Mouse (Mus musculus) midbrain, embryonic 16.5 days (tissue): ENCODE data around the gene Fam69a. TPM values are rescaled to one million over a fixed set of nuclear protein-coding genes. Genes with fewer than 3 reads are reported as not detected.

ENCODE experiments used
- ATAC-seq: fragments of 200-750 bp; cut with Nextera tagmentation; 2 replicates; pipeline ENCODE4 v1.8.0; 2017; ENCODE audit warnings: moderate TSS enrichment
- H3K27ac ChIP-seq: fragments of 300-500 bp; sonication (generic); 2 replicates; pipeline ENCODE4 v1.5.1; 2014; ENCODE audit warnings: mild to moderate bottlenecking, low read length, mixed read lengths
- H3K27me3 ChIP-seq: fragments of 300-500 bp; sonication (generic); 2 replicates; pipeline ENCODE4 v1.6.1; 2014; ENCODE audit warnings: low read depth, low read length, mixed read lengths; ENCODE audit not compliant: control insufficient read depth, insufficient read depth
- H3K36me3 ChIP-seq: fragments of 300-500 bp; sonication (generic); 2 replicates; pipeline ENCODE4 v1.6.1; 2014; ENCODE audit warnings: mild to moderate bottlenecking, low read length, moderate library complexity, mixed read lengths; ENCODE audit not compliant: control insufficient read depth, insufficient read depth
- H3K4me1 ChIP-seq: fragments of 300-500 bp; sonication (generic); 2 replicates; pipeline ENCODE4 v1.6.1; 2014; ENCODE audit warnings: mild to moderate bottlenecking, low read length, mixed read lengths; ENCODE audit not compliant: control insufficient read depth, insufficient read depth
- H3K4me2 ChIP-seq: fragments of 300-500 bp; sonication (generic); 2 replicates; pipeline ENCODE4 v1.6.1; 2014; ENCODE audit warnings: mild to moderate bottlenecking, low read length, mixed read lengths
- H3K4me3 ChIP-seq: fragments of 300-500 bp; sonication (generic); 2 replicates; pipeline ENCODE4 v1.5.1; 2014; ENCODE audit warnings: low read depth, mild to moderate bottlenecking, low read length, moderate library complexity, mixed read lengths
- H3K9ac ChIP-seq: fragments of 300-500 bp; sonication (generic); 2 replicates; pipeline ENCODE4 v1.6.1; 2014; ENCODE audit warnings: low read depth, low read length, mixed read lengths
- H3K9me3 ChIP-seq: fragments of 300-500 bp; sonication (generic); replicated peaks from 2 replicates; pipeline ENCODE4 v1.6.1; 2014; ENCODE audit warnings: mild to moderate bottlenecking, low read length, mixed read lengths; ENCODE audit not compliant: control insufficient read depth, poor library complexity, severe bottlenecking
- WGBS: fragments of 180-500 bp; shearing (Covaris S2); extraction: QIAGEN DNeasy Blood & Tissue Kit; methylation state at CpG from one replicate; pipeline ENCODE4 v1.1.7; 2014; 5-methylcytosine and 5-hydroxymethylcytosine counted together
- polyA plus RNA-seq: library from polyadenylated mRNA; unstranded; fragments of >200 nt; fragmentation: Nextera tagmentation; extraction: Ambion mirVana; gene quantifications from 2 replicates; pipeline ENCODE4 v1.2.1, GENCODE M21; 2015

Fam69a gene
- polyA plus RNA-seq, 1 experiment from 2014 or later, result 67.8 TPM

GRCm38 (mm10) chr5:107987835-107988251 lies 958 bp upstream of the Fam69a start:
- peak; percentile 27; the same call in 1 of the 2 replicates for ATAC-seq
- 16% methylated on average over 5 of the region's 5 CpGs for WGBS
- H3K27ac ChIP-seq, result peak overlapping the region; percentile 97
- H3K27me3 ChIP-seq, result no peaks in the 10 kb centered on the region
- H3K4me1 ChIP-seq, result peaks cover 18% of the 10 kb centered on the region
- H3K4me2 ChIP-seq, result peak overlapping the region; percentile 58
- H3K4me3 ChIP-seq, result peak overlapping the region; percentile 88
- H3K9ac ChIP-seq, result peak overlapping the region; percentile 96
- no peaks in the 10 kb centered on the region for H3K9me3 ChIP-seq
- H3K36me3 ChIP-seq, result no peaks in the 10 kb centered on the region

GRCm38 (mm10) chr5:107986255-107986966 lies 474 bp downstream of the Fam69a start:
- peak overlapping the region; percentile 96 for H3K9ac ChIP-seq
- under 1% methylated on average over 29 of the region's 54 CpGs for WGBS
- peaks cover 18% of the 10 kb centered on the region for H3K4me1 ChIP-seq
- H3K4me2 ChIP-seq, result peak overlapping the region; percentile 54
- no peaks in the 10 kb centered on the region for H3K9me3 ChIP-seq
- H3K27ac ChIP-seq, result peak overlapping the region; percentile 97
- peak; percentile 83 for ATAC-seq
- H3K4me3 ChIP-seq, result peak overlapping the region; percentile 88
- H3K27me3 ChIP-seq, result no peaks in the 10 kb centered on the region
- no peaks in the 10 kb centered on the region for H3K36me3 ChIP-seq

GRCm38 (mm10) chr5:107983946-107984345 lies 2.9 kb downstream of the Fam69a start:
- H3K27ac ChIP-seq, result no peak overlapping the region
- no peaks in the 10 kb centered on the region for H3K27me3 ChIP-seq
- no peaks in the 10 kb centered on the region for H3K36me3 ChIP-seq
- ATAC-seq, result no peak
- 92% methylated on average over 5 of the region's 5 CpGs for WGBS
- H3K4me3 ChIP-seq, result no peak overlapping the region
- H3K4me2 ChIP-seq, result no peak overlapping the region
- H3K9ac ChIP-seq, result no peak overlapping the region
- H3K4me1 ChIP-seq, result peaks cover 18% of the 10 kb centered on the region
- H3K9me3 ChIP-seq, result no peaks in the 10 kb centered on the region

- peaks cover 12% of the 10 kb centered on the region for H3K4me1 ChIP-seq
- H3K9me3 ChIP-seq, result no peaks in the 10 kb centered on the region
- no peaks in the 10 kb centered on the region for H3K36me3 ChIP-seq
- H3K27me3 ChIP-seq, result no peaks in the 10 kb centered on the region
- no peak for ATAC-seq
- H3K27ac ChIP-seq, result no peak overlapping the region
- no peak overlapping the region for H3K9ac ChIP-seq
- no peak overlapping the region for H3K4me3 ChIP-seq
- no peak overlapping the region for H3K4me2 ChIP-seq
- 84% methylated on average over 3 of the region's 3 CpGs for WGBS
These were observed 4.9 kb downstream of the Fam69a start for GRCm38 (mm10) chr5:107982016-107982415.

- no peak overlapping the region for H3K4me3 ChIP-seq
- 77% methylated on average over 1 of the region's 1 CpGs for WGBS
- no peak overlapping the region for H3K4me2 ChIP-seq
- no peaks in the 10 kb centered on the region for H3K9me3 ChIP-seq
- H3K27me3 ChIP-seq, result no peaks in the 10 kb centered on the region
- 0 out of 2 replicates have a peak, but pooled peaks cover 1% of the 10 kb centered on the region for H3K4me1 ChIP-seq
- no peak for ATAC-seq
- H3K9ac ChIP-seq, result no peak overlapping the region
- H3K27ac ChIP-seq, result no peak overlapping the region
- no peaks in the 10 kb centered on the region for H3K36me3 ChIP-seq
These were observed 7.0 kb downstream of the Fam69a start for GRCm38 (mm10) chr5:107979901-107980300.

- Histone ChIP-seq H3K27me3 (no peaks in the 10 kb centered on the region), H3K27ac (no peak overlapping the region), H3K4me3 (no peak overlapping the region), H3K4me1 (peaks cover under 1% of the 10 kb centered on the region; the same call in 1 of the 2 replicates), H3K9ac (no peak overlapping the region), H3K4me2 (no peak overlapping the region), H3K36me3 (no peaks in the 10 kb centered on the region), H3K9me3 (no peaks in the 10 kb centered on the region)
- ATAC-seq, result no peak
- 89% methylated on average over 6 of the region's 6 CpGs for WGBS
These were observed 8.4 kb downstream of the Fam69a start for GRCm38 (mm10) chr5:107978289-107979035.

GRCm38 (mm10) chr5:107977640-107978288 lies 9.1 kb downstream of the Fam69a start:
- no peak overlapping the region for H3K4me2 ChIP-seq
- ATAC-seq, result no peak
- H3K4me1 ChIP-seq, result peaks cover 3% of the 10 kb centered on the region; the same call in 1 of the 2 replicates
- no peaks in the 10 kb centered on the region for H3K27me3 ChIP-seq
- H3K36me3 ChIP-seq, result no peaks in the 10 kb centered on the region
- 91% methylated on average over 3 of the region's 3 CpGs for WGBS
- no peak overlapping the region for H3K9ac ChIP-seq
- H3K4me3 ChIP-seq, result no peak overlapping the region
- H3K27ac ChIP-seq, result no peak overlapping the region
- H3K9me3 ChIP-seq, result no peaks in the 10 kb centered on the region

GRCm38 (mm10) chr5:107973310-107973709 lies 13.6 kb downstream of the Fam69a start:
- Histone ChIP-seq H3K27me3 (no peaks in the 10 kb centered on the region), H3K4me1 (peaks cover 3% of the 10 kb centered on the region; the same call in 1 of the 2 replicates), H3K4me3 (no peak overlapping the region), H3K9ac (no peak overlapping the region), H3K27ac (no peak overlapping the region), H3K36me3 (no peaks in the 10 kb centered on the region), H3K9me3 (no peaks in the 10 kb centered on the region), H3K4me2 (no peak overlapping the region)
- ATAC-seq, result no peak
- 73% methylated on average over 2 of the region's 2 CpGs for WGBS
